Mouse (Mus musculus) WW6 (cell line): ENCODE measurements around the gene Rnf123.

Experiments
- DNase-seq: peaks from one replicate; pipeline ENCODE4 v3.0.0-alpha.2; 2013; ENCODE audit warnings: low read depth, low spot score

Rnf123 gene

GRCm38 (mm10) chr9:108104766-108105548, 21.8 kb upstream of the Rnf123 start:
- no peak for DNase-seq

DNA sequence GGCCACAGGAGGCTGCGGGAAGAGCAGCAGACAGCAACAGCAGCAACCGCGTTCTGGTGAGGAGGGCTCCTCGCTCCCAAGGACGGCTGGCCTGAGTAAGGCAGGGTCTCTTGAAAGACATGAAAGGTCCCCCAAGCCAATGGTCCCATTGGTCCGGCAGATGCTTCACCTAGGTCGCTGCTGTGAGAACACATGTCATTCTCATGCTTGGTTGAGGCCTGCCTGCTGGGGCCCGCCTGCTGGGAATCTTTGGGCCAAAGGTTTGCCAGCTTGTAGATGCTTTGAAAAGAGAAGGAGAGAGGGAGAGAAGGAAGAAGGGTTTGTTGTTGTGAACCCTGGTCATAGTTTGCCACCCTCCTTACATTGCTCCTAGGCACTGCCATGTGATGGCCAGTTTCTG, 16.5 kb upstream of the Rnf123 start:
- DNase-seq = no peak

GRCm38 (mm10) chr9:108095949-108096712, 13.0 kb upstream of the Rnf123 start:
- DNase-seq = no peak

GRCm38 (mm10) chr9:108095518-108095917, 12.4 kb upstream of the Rnf123 start:
- DNase-seq = no peak

GRCm38 (mm10) chr9:108094998-108095411, 11.9 kb upstream of the Rnf123 start:
- DNase-seq = no peak

GRCm38 (mm10) chr9:108094184-108094941, 11.2 kb upstream of the Rnf123 start, which contains the start of gene Apeh:
Gene Apeh, minus strand, starts transcription at chr9:108094606.
- DNase-seq = peak; percentile 94

DNA sequence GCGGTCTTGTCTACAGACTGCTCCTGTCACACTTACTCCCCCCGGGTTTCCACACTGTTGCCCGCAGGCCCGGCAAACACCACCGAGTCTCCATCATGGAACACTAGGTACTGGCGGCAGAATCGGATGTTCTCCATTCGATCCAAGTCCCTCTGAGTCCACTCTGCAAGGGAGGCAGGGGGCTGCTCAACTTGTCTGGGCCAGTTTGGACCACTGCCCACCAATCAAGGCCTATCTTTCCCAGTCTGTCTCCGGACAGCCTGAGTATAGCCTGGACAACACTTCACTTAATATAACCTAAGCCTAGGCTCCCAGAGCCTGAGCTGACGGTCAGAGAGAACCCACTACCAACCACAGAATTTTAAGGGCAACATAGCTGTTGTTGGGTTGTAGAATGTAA, 10.4 kb upstream of the Rnf123 start:
- no peak for DNase-seq

DNA sequence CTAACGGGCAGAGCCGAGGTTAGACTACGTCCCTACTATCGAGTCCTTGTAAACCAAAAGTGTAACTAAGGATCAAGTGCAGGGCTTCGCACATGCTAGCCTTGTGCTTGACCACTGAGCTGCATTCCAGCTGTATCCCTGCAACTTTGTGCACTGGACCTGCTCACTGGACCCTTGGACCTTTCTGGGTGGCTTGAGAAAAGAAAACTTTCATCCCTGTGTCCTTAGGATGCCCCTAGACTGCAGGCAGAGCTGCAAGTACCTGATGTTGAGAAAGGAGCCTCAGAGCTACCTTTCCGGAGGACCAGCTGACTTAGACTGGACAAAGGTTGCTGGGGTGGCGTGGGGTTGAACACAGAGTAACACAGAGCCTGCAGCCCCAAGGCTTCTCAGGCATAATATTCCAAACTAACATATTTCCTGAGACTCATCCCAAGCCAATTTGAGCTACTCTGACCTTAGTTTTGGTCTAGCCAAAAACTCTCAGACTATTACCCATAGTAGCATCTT, 7.5 kb upstream of the Rnf123 start:
- no peak for DNase-seq

DNA sequence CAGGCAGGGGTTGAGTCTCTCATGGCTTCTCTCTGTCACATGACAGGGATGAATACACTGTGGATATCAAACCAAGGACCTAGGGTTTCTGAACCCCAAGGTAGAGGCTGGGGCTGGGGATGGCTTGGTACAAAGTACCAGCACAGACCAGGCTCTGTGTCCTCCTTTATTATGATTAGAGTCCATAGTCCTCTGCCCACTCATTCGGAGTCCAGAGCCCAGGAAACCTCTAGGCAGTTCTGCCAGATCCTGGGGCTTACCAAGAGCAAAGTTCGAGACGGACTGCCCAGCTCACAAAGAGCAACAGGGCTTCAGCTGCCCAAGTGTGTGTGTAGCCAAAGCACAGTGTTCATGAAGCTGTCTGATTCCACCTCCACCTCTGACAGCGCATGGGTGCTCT, 2.1 kb upstream of the Rnf123 start:
- DNase-seq = no peak

GRCm38 (mm10) chr9:108083561-108083960, 415 bp upstream of the Rnf123 start:
- DNase-seq = no peak

- no peak for DNase-seq
Observed at GRCm38 (mm10) chr9:108082549-108082948, 597 bp downstream of the Rnf123 start.

DNA sequence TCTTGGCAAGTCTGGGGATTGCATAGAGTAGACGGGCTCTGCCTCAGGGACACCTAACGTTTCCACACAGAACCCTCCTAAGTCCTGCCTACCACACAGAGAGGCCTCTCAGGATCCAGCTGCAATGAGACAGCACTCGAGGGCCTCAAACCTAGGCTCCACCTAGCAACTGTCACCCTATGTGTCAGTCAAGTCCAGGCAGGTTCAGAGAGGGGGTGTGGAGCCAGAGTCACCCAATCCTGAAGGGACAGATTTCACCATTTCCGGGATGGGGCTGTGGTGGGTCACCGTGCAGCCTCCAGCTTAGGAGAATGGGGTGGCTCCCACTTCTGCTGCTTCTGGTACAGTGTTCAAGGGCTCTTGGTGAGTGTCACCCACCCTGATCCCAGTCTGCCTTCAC, 3.0 kb downstream of the Rnf123 start, which contains the start of gene Mst1:
TSS of gene Mst1 (plus strand) at position 269 of the 400 bp plus-strand sequence.
- DNase-seq = no peak

GRCm38 (mm10) chr9:108073141-108073930, 9.8 kb downstream of the Rnf123 start:
- no peak for DNase-seq

DNA sequence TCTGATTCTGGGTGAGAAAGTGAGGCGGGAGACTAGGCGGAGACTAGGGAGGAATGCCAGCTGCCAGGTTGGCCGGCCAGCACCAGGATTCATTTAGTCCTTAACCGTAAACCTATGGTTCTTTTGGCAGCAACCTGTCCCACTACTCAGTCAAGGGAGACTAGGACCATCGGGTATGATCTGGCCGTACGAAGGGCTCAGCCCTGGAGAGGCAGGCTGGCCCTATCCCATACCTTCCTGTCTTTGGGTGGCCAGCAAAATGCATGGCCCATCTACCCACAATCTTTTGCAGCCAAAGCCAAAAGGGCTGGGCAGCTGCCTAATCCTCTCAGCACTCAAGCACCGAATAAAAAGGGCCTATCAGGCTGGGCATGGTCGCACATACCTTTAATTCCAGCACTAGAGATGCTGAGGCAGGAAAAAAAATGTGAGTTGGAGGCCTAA, 10.6 kb downstream of the Rnf123 start:
- DNase-seq = no peak

DNA sequence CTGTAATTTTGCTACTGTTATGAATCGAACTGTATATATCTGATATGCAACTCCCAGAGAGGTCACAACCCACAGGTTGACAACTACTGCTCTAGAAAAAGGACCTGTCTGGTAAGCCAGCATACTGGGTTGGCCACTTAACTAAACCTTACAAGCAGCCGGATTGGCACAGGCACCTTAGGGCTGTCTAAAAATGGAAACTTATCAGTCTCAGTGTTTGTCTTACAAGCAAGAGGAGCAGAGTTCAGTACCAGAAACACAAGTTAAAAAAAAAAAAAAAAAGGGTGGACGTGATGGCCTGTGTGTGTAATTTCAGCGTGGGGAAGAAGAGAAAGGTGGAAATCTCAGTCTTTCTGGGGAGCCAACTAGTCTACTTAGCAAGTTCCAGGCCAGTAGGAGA, 11.3 kb downstream of the Rnf123 start:
- no peak for DNase-seq

DNA sequence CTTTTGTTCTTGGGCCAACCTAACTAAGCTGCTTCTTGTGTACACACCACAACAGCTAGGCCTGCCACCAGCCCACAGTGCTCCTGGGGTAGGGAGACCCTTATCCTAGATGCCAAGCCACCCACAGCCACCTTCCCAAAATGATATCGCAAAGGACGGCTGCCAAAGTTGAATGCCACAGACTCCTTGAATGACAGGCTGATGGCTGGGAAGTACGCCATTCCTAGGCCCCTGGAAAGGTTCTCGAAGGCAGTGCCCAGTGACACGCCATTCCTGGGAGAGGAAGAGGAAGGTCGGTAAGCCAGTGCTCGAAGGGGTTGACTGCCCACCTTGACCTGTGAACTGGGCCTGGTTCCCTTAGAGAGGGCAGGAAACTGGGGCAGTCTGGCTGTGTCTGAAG, 13.6 kb downstream of the Rnf123 start:
- no peak for DNase-seq

DNA sequence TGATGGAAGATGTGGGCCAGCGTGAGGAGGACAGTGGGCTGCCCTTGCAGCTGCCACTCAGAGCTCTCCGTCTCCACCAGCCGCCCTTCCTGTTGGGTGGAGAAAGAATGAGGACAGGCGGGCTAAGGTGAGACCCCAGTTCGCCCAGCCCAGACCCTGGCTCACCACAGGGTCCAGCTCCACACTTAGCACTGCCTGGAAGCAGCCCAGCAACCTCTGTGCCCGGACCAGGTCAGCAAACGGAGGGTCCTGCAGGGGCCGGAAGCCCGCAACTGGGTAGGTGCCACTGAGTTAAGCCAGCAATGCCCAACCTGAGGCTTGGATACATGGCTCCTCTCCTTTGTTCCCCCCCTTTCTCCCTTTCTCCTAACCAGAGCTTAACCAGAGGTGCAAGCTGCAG, 14.1 kb downstream of the Rnf123 start:
- DNase-seq = no peak

DNA sequence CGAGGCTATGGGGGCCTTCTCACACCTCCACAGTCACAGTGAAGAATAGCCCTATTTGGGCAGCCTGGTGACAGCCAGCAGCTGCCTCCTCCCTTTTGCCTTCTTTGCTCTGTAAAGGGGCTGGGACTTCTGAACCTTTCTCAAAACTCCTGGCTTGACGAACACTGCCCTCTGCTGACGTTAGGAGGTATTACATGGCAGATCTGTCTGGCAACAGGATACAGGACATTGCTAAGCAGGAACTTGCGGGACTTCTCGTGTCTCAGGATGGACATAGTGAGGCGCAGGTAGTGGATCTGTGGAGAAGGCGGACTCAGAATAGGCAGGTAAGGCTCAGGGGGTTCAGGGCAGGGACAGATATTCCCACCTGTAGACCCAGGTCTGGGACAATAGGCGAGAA, 15.2 kb downstream of the Rnf123 start:
- DNase-seq = no peak

- no peak for DNase-seq
Observed at GRCm38 (mm10) chr9:108067199-108067598, 15.9 kb downstream of the Rnf123 start.

DNA sequence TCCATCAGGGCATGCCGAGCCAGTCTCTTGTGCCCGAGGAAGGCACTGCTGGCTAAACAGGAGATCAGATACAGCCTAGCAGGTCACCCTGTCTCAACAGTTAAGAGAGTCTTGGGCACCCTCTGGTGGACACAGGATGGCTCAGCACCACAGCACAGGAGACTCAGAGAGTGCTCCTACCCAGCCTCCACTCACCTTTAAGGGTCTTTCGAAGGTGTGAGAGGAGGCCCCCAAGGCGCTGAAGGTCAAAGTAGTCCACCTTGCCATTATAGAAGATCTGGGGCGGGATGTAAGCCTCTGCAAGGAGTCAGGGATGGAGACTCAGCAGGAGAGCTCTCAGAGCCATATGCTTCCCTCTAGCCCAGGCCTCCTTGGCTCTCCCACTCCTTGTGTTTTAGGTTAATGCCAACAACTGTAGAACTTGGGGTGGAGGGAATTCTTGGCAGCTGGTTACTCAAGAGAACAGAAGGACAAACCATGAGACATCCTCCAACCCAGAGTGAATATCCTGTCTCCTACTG, 17.6 kb downstream of the Rnf123 start:
- DNase-seq = no peak

DNA sequence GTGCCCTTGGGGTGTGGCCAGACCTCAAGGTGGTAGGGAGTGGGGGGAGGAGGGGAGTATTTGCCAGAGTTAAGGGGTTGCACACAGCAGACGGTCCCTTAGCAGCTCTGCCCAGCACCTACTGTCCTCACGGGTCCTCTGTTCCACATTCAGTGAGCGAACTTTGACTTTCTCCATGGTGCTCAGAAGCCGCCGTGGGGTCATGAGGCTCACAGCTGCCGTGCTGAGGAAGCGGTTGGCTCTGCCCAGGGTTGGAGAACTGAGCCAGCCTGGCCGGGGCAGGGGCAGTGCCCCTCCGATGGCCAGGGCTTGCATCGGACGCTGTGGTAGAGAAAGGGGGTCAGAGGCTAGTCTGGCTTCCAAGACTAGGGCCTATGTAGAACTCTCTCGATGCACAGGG, 19.8 kb downstream of the Rnf123 start:
- DNase-seq = no peak
